Mouse (Mus musculus) large intestine, adult 2 months (tissue): ENCODE measurements around the gene Jaml. TPM values are rescaled to one million over a fixed set of nuclear protein-coding genes. Genes with fewer than 3 reads are reported as not detected.

ENCODE experiments used
- DNase-seq: peaks from one replicate; pipeline ENCODE4 v3.0.0-alpha.2; 2012; ENCODE audit warnings: low read depth, low spot score
- WGBS: fragments of 180-500 bp; shearing (Covaris S2); methylation state at CpG from one replicate; pipeline ENCODE4 v1.1.7; 2018; 5-methylcytosine and 5-hydroxymethylcytosine counted together
- polyA plus RNA-seq: library from polyadenylated mRNA; depleted of rRNA; stranded (reverse); fragments of >200 nt; gene quantifications from 2 replicates; pipeline ENCODE4 v1.2.3, GENCODE M21; 2012

Gene Jaml
- polyA plus RNA-seq, 1 experiment: 4.4 TPM

- DNase-seq: no peak
- 95% methylated on average over 8 of the region's 8 CpGs for WGBS
Observed at GRCm38 (mm10) chr9:45119316-45119953, 40.5 kb downstream of the Jaml start.

GRCm38 (mm10) chr9:45119954-45120530, 41.1 kb downstream of the Jaml start:
- 94% methylated on average over 14 of the region's 14 CpGs for WGBS

GRCm38 (mm10) chr9:45120567-45120966, 41.6 kb downstream of the Jaml start:
- WGBS: 86% methylated on average over 6 of the region's 6 CpGs
- DNase-seq: no peak

More at GRCm38 (mm10) chr9:45119954-45120530, 41.1 kb downstream of the Jaml start:
- DNase-seq: no peak

GRCm38 (mm10) chr9:45121001-45121400, 42.0 kb downstream of the Jaml start:
- DNase-seq: no peak

GRCm38 (mm10) chr9:45121769-45122168, 42.8 kb downstream of the Jaml start:
- 1% methylated on average over 10 of the region's 10 CpGs for WGBS
- peak; percentile 57 for DNase-seq

More at GRCm38 (mm10) chr9:45121001-45121400, 42.0 kb downstream of the Jaml start:
- 23% methylated on average over 6 of the region's 6 CpGs for WGBS

GRCm38 (mm10) chr9:45122209-45122761, 43.3 kb downstream of the Jaml start:
- peak; percentile 57 for DNase-seq
- WGBS: 12% methylated on average over 9 of the region's 9 CpGs

GRCm38 (mm10) chr9:45125211-45125610, 46.2 kb downstream of the Jaml start:
- 90% methylated on average over 14 of the region's 14 CpGs for WGBS
- DNase-seq: no peak

GRCm38 (mm10) chr9:45126941-45127340, 48.0 kb downstream of the Jaml start:
- DNase-seq: no peak
- 58% methylated on average over 7 of the region's 7 CpGs for WGBS

GRCm38 (mm10) chr9:45130119-45130518, 51.1 kb downstream of the Jaml start:
- DNase-seq: no peak
- WGBS: 91% methylated on average over 3 of the region's 3 CpGs

GRCm38 (mm10) chr9:45133484-45134310, 54.7 kb downstream of the Jaml start:
- WGBS: 23% methylated on average over 5 of the region's 5 CpGs

GRCm38 (mm10) chr9:45136442-45137169, 57.6 kb downstream of the Jaml start:
- 69% methylated on average over 7 of the region's 7 CpGs for WGBS
- no peak for DNase-seq

More at GRCm38 (mm10) chr9:45133484-45134310, 54.7 kb downstream of the Jaml start:
- peak; percentile 38 for DNase-seq

GRCm38 (mm10) chr9:45138191-45139032, 59.4 kb downstream of the Jaml start, which contains the start of gene Scn4b:
Scn4b (plus strand) TSS chr9:45138395.
- WGBS: under 1% methylated on average over 72 of the region's 76 CpGs
- no peak for DNase-seq

GRCm38 (mm10) chr9:45139082-45139481, 60.1 kb downstream of the Jaml start:
- WGBS: 26% methylated on average over 7 of the region's 7 CpGs
- DNase-seq: no peak

GRCm38 (mm10) chr9:45140945-45141344, 62.0 kb downstream of the Jaml start:
- no peak for DNase-seq
- 74% methylated on average over 7 of the region's 7 CpGs for WGBS

- DNase-seq: no peak
- 26% methylated on average over 3 of the region's 3 CpGs for WGBS
Observed at GRCm38 (mm10) chr9:45142686-45143085, 63.7 kb downstream of the Jaml start.

GRCm38 (mm10) chr9:45145533-45146266, 66.7 kb downstream of the Jaml start:
- 8% methylated on average over 27 of the region's 27 CpGs for WGBS
- no peak for DNase-seq

GRCm38 (mm10) chr9:45146267-45146597, 67.2 kb downstream of the Jaml start:
- peak; percentile 51 for DNase-seq
- 1% methylated on average over 5 of the region's 5 CpGs for WGBS

GRCm38 (mm10) chr9:45150933-45151332, 72.0 kb downstream of the Jaml start:
- 29% methylated on average over 1 of the region's 1 CpGs for WGBS
- DNase-seq: no peak
